Mouse (Mus musculus) layer of hippocampus, adult 6 months (tissue): ENCODE measurements around the gene Cavin2. TPM values are rescaled to one million over a fixed set of nuclear protein-coding genes. Genes with fewer than 3 reads are reported as not detected.

Experiments used
- long read RNA-seq, 2 experiments: library from polyadenylated mRNA; unstranded; transcript quantifications; one replicate each; pipeline ENCODE4 v2.0.0; 2019 to 2020
- polyA plus RNA-seq: library from polyadenylated mRNA; unstranded; fragments of <200 nt; fragmentation: Nextera tagmentation; gene quantifications from 2 replicates; pipeline ENCODE4 v1.2.3, GENCODE M21; 2021

Cavin2 gene
- 5.4 and 8.0 TPM in 2 replicates for polyA plus RNA-seq
- long read RNA-seq, experiment 1, transcript Cavin2-201 (2 exons, 3,055 nt), result major isoform, 17 of 20 reads
- long read RNA-seq, experiment 1, partial matches to known transcripts, result 0 of 20 reads
- long read RNA-seq, experiment 1, other reads (novel, unspliced or antisense), result 3 of 20 reads
- long read RNA-seq, experiment 2, transcript Cavin2-201 (2 exons, 3,055 nt), result major isoform, 73 of 74 reads
- long read RNA-seq, experiment 2, partial matches to known transcripts, result 0 of 74 reads
- long read RNA-seq, experiment 2, other reads (novel, unspliced or antisense), result 1 of 74 reads

GRCm38 (mm10) chr1:51288755-51289619, at the start of gene Cavin2:
Cavin2 (plus strand) TSS chr1:51289126.

Other genes starting within 250 kb of the Cavin2 start
- gene Nabp1, start 189.3 kb downstream of the Cavin2 start, polyA plus RNA-seq, result 3.4 and 4.7 TPM in 2 replicates